Mouse (Mus musculus): ENCODE data around the gene Zfp955b.

DNA sequence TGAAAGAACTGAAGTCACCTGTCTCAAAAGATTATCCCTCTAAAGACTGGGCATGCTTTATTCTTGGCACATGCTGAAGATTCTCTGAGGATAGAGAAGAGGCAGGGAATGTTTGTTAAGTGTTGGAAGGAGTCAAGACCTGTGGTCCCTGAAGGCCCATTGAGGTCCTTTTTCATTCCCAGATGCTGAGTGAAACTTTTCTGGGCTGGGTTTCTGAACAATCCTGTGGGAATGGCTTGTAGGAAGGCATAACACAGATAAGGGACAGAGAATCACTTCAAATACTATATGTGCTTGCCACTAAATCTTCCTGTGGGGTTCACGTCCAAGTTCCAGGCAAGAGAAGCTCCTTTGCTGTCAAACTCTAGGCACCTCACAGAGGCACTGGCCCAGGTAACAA is 25.0 kb upstream of the Zfp955b start, which contains the start of gene Olfr63:
- TF ChIP-seq GATA1 (IDR thresholded peaks at IDR 0.05; ENCODE audit: borderline replicate concordance, low read length) (no peak), CTCF (IDR thresholded peaks at IDR 0.05; ENCODE audit: low read depth, low read length) (no peak), TAL1 (conservative IDR thresholded peaks at IDR 0.05; ENCODE audit: low read depth, low read length) (no peak), GATA2 (IDR thresholded peaks at IDR 0.05; ENCODE audit: borderline replicate concordance, low read depth, low read length) (no peak)
